Mouse (Mus musculus) lung, adult 2 months (tissue): Measurements from ENCODE around the gene Gm49395.

ENCODE experiments used
- CTCF ChIP-seq: fragments of 200-500 bp; IDR thresholded peaks from 2 replicates; pipeline ENCODE4 v1.5.1; 2011; ENCODE audit warnings: mild to moderate bottlenecking, low read length, control low read depth; ENCODE audit not compliant: insufficient read depth
- POLR2A ChIP-seq: fragments of 200-500 bp; IDR thresholded peaks from 2 replicates; pipeline ENCODE4 v1.6.1; 2011; ENCODE audit warnings: low read depth, mild to moderate bottlenecking, control low read depth, low read length, borderline replicate concordance; ENCODE audit errors: extremely low read depth

- TF ChIP-seq CTCF (no peak), POLR2A (no peak)
Measured at GRCm38 (mm10) chr13:115079996-115080585, 21.6 kb downstream of the Gm49395 start.
